Mouse (Mus musculus): ENCODE data around the gene Cep112. TPM values are rescaled to one million over a fixed set of nuclear protein-coding genes. Genes with fewer than 3 reads are reported as not detected.

Cep112 gene
- polyA plus RNA-seq, 1 experiment, result 17.0 TPM

DNA sequence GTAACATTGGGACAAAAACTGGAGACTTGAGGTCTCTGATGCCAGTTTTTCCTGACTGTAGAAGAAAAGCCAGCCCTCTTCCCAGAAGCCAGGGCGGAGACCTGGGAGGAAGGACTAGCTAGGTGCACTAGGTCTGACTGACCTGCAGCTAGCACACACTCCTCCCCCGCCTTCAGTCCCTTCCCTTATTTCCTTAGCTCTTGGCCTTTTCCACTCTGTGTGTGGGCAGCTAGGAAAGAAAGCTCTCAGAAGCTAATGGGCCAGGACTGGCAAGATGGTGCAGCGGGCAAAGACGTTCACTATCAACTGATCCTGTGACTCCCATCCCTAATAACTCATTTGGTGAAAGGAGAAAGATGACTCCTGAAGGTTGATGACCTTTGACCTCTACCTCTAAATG is 477.3 kb downstream of the Cep112 start:
- H3K9ac ChIP-seq (ENCODE audit: low read depth, poor library complexity, severe bottlenecking), result no peak overlapping the region
- no peak for TF ChIP-seq EP300 (IDR thresholded peaks at IDR 0.05; ENCODE audit: insufficient read depth, low read depth, low read length)
- TF ChIP-seq POLR2A (IDR thresholded peaks at IDR 0.05; ENCODE audit: insufficient read depth, low read length), result no peak
- no peak for TF ChIP-seq CTCF (IDR thresholded peaks at IDR 0.05; ENCODE audit: low read depth, low read length)
- H3K36me3 ChIP-seq (ENCODE audit: control insufficient read depth, insufficient read depth, low read length, poor library complexity, severe bottlenecking), result no peaks in the 10 kb centered on the region
- no peak overlapping the region for H3K4me3 ChIP-seq (ENCODE audit: low read depth, low read length)
- no peaks in the 10 kb centered on the region for H3K9me3 ChIP-seq (replicated peaks; ENCODE audit: control insufficient read depth, insufficient read depth, low read length, poor library complexity, severe bottlenecking)
- no peaks in the 10 kb centered on the region for H3K4me1 ChIP-seq (ENCODE audit: control insufficient read depth, insufficient read depth, low read length)
- no peak overlapping the region for H3K27ac ChIP-seq (ENCODE audit: insufficient read depth, low read length)
- no peaks in the 10 kb centered on the region for H3K27me3 ChIP-seq (ENCODE audit: control insufficient read depth, insufficient read depth, low read length, poor library complexity, severe bottlenecking)

DNA sequence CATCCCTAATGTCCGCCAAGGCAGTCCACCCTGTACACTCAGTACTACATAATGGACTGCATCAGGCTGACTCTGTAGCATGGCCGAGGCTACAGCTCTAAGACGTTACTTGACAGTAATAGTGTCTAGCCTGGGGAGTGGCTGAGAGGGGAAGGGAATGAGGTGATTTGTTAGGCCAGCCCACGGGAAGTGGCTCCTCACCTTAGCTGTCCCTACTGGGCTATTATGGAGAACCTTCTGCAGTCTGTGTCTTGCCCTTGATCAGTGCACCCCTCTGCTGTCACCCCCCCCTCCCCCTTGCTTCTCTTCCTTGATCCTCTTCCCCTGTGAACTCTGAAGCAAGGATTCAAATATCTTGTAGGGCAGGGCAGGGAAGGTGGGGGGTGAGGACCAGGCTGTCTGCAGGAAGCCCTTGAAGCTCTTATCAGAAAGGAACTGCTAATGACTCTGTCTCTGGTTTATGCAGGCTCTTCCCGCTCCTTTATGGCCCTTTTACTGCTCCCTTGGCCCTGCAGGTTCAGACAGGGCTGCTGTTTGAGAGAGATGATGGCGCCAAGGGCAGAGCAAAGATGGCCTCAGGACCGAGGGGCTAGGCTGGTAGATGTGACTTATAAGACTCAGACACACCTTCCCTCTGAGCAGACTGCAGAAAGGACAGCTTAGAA is 481.7 kb downstream of the Cep112 start:
- Histone ChIP-seq H3K9me3 (replicated peaks; ENCODE audit: control insufficient read depth, insufficient read depth, low read length, poor library complexity, severe bottlenecking) (no peaks in the 10 kb centered on the region), H3K9ac (ENCODE audit: low read depth, poor library complexity, severe bottlenecking) (no peak overlapping the region), H3K27me3 (ENCODE audit: control insufficient read depth, insufficient read depth, low read length, poor library complexity, severe bottlenecking) (no peaks in the 10 kb centered on the region), H3K4me3 (ENCODE audit: low read depth, low read length) (no peak overlapping the region), H3K27ac (ENCODE audit: insufficient read depth, low read length) (no peak overlapping the region), H3K4me1 (ENCODE audit: control insufficient read depth, insufficient read depth, low read length) (peaks cover 6% of the 10 kb centered on the region), H3K36me3 (ENCODE audit: control insufficient read depth, insufficient read depth, low read length, poor library complexity, severe bottlenecking) (no peaks in the 10 kb centered on the region)
- no peak for TF ChIP-seq EP300 (IDR thresholded peaks at IDR 0.05; ENCODE audit: insufficient read depth, low read depth, low read length)
- TF ChIP-seq POLR2A (IDR thresholded peaks at IDR 0.05; ENCODE audit: insufficient read depth, low read length), result no peak
- TF ChIP-seq CTCF (IDR thresholded peaks at IDR 0.05; ENCODE audit: low read depth, low read length), result no peak

DNA sequence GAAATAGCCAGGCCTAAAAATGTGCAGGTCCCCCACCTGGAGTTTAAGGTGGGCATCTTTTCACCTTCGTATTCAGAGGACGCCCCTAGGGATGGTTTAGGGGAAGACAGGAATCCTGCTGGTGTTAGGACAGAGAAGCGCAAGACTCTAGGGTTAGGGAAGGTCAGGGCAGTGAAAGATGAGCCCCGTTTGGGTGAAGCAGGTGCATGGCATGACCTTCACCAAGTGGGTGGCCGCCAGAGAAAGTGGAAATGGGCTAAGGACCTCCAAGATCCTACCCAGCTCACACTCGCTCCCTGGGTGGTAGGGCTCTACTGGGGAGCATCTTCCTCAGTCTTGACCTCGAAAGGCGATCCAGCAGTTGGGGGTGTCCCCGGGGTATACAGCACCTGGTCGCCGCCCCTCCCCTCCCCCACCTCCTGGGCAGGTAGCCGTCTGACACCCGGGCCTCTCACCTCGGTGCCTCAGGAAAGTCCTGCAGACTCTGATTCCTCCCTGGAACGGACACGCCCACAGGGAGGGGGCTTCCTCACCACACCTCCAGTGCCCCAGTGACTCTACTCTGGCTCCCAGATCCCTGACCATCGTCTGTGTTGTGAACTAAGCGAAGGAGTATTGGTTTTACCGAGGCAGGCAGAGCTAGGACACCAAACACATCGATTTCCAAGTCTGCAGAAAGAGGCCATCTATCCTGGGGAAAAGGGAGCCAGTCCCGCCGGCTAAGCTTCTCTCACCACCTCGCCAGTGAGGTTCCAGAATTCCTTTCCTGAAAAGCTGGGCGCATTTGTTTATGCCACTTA is 484.6 kb downstream of the Cep112 start:
- Histone ChIP-seq H3K4me3 (ENCODE audit: low read depth, low read length) (peak overlapping the region; percentile 15; the same call in 1 of the 2 replicates), H3K27ac (ENCODE audit: insufficient read depth, low read length) (peak overlapping the region; percentile 69), H3K4me1 (ENCODE audit: control insufficient read depth, insufficient read depth, low read length) (peaks cover 6% of the 10 kb centered on the region), H3K36me3 (ENCODE audit: control insufficient read depth, insufficient read depth, low read length, poor library complexity, severe bottlenecking) (no peaks in the 10 kb centered on the region), H3K9ac (ENCODE audit: low read depth, poor library complexity, severe bottlenecking) (no peak overlapping the region), H3K9me3 (replicated peaks; ENCODE audit: control insufficient read depth, insufficient read depth, low read length, poor library complexity, severe bottlenecking) (no peaks in the 10 kb centered on the region), H3K27me3 (ENCODE audit: control insufficient read depth, insufficient read depth, low read length, poor library complexity, severe bottlenecking) (no peaks in the 10 kb centered on the region; the same call in 1 of the 2 replicates)
- TF ChIP-seq CTCF (IDR thresholded peaks at IDR 0.05; ENCODE audit: low read depth, low read length) (no peak), EP300 (IDR thresholded peaks at IDR 0.05; ENCODE audit: insufficient read depth, low read depth, low read length) (peak; percentile 68; the same call in 1 of the 2 replicates)

Other genes starting within 250 kb of the Cep112 start
- not detected in 2 replicates for gene Apoh, start 81.8 kb upstream of the Cep112 start, polyA plus RNA-seq (2011; ENCODE audit: insufficient read depth, insufficient read length, low read depth, missing spikeins)
- gene Prkca, start 81.3 kb upstream of the Cep112 start, polyA plus RNA-seq (2011; ENCODE audit: insufficient read depth, insufficient read length, low read depth, missing spikeins), result 2.8 and 3.0 TPM in 2 replicates

Data from ES-Bruce4 (cell line).